Comparison of ENCODE assay signal across 8 mouse cellular contexts in genomic region chr5:137375627-137376026, GRCm38 (mm10). TPM values are rescaled to one million over a fixed set of nuclear protein-coding genes. Genes with fewer than 3 reads are reported as not detected.
DNase-seq lines count a peak whose midpoint lies in the region; ATAC-seq and TF ChIP-seq lines count a peak whose summit lies in the region.

No protein-coding gene starts in this region.

- WGBS in limb, embryonic 14.5 days, result 43% methylated on average over 2 of the region's 2 CpGs
- WGBS in midbrain, embryonic 11.5 days, result 66% methylated on average over 2 of the region's 2 CpGs
- 98% methylated on average over 2 of the region's 2 CpGs for WGBS in thymus, adult 2 months

- no peak for TF ChIP-seq POLR2A in limb, embryonic 14.5 days (IDR thresholded peaks at IDR 0.05; ENCODE audit: borderline replicate concordance, extremely low read depth, insufficient read depth, insufficient read length)
- no peak for TF ChIP-seq POLR2A in thymus, adult 2 months (IDR thresholded peaks at IDR 0.05; ENCODE audit: control insufficient read depth, extremely low read depth, insufficient read depth, low read length, poor library complexity)

- H3K27ac ChIP-seq in limb, embryonic 14.5 days (replicated peaks; ENCODE audit: low read depth, low read length), result peak overlapping the region; percentile 26; the same call in 1 of the 2 replicates
- H3K27ac ChIP-seq in midbrain, embryonic 11.5 days (ENCODE audit: low read depth, low read length), result no peak overlapping the region
- H3K27ac ChIP-seq in thymus, adult 2 months (ENCODE audit: control insufficient read depth, insufficient read depth, low read length), result no peak overlapping the region

- H3K4me3 ChIP-seq in limb, embryonic 14.5 days (replicated peaks; ENCODE audit: low read length), result no peak overlapping the region
- no peak overlapping the region for H3K4me3 ChIP-seq in midbrain, embryonic 11.5 days (ENCODE audit: low read depth, low read length)
- H3K4me3 ChIP-seq in thymus, adult 2 months (ENCODE audit: control insufficient read depth, insufficient read depth, low read length), result no peak overlapping the region

- no peak overlapping the region for H3K4me2 ChIP-seq in limb, embryonic 14.5 days (replicated peaks; ENCODE audit: low read depth, low read length, severe bottlenecking)
- no peak overlapping the region for H3K4me2 ChIP-seq in midbrain, embryonic 11.5 days

- 0 out of 2 replicates have a peak, but pooled peaks cover 3% of the 10 kb centered on the region for H3K4me1 ChIP-seq in limb, embryonic 14.5 days (ENCODE audit: control insufficient read depth, insufficient read depth, low read length)
- no peaks in the 10 kb centered on the region; the same call in 1 of the 2 replicates for H3K4me1 ChIP-seq in midbrain, embryonic 11.5 days (ENCODE audit: control insufficient read depth, insufficient read depth, low read length)
- no peaks in the 10 kb centered on the region for H3K4me1 ChIP-seq in thymus, adult 2 months (replicated peaks; ENCODE audit: control insufficient read depth, insufficient read depth, low read length)

- DNase-seq in gastrocnemius, adult 18-20 months (ENCODE audit: low spot score), result peak; percentile 41
- DNase-seq in gastrocnemius, postnatal 4 days (ENCODE audit: low spot score in 2 of 2), result no peak
- DNase-seq in adipocyte (ENCODE audit: low spot score), result peak; percentile 34
- DNase-seq in heart, postnatal 10 days, result peak; percentile 80 to 83
- DNase-seq in limb, embryonic 14.5 days (ENCODE audit: low spot score), result peak; percentile 70
- DNase-seq in midbrain, embryonic 11.5 days (ENCODE audit: low spot score, missing footprints), result no peak
- DNase-seq in thymus, adult 2 months, result no peak
- no peak for DNase-seq in thymus, postnatal 36 days

- intact Hi-C loops in heart, postnatal 10 days (cut with DNase I), result loop anchor here (2.0 to 10.0 kb wide), 4 partner anchors 21 to 243 kb away; partner anchors contain the start of gene Trip6

- no peak for TF ChIP-seq CTCF in thymus, adult 2 months (IDR thresholded peaks at IDR 0.05; ENCODE audit: borderline replicate concordance, control insufficient read depth, extremely low read depth, insufficient read depth, low read length, poor library complexity)

- no peak overlapping the region for H3K9ac ChIP-seq in limb, embryonic 14.5 days (ENCODE audit: low read depth, low read length, severe bottlenecking)
- H3K9ac ChIP-seq in midbrain, embryonic 11.5 days (ENCODE audit: low read length), result no peak overlapping the region

- no peaks in the 10 kb centered on the region for H3K27me3 ChIP-seq in limb, embryonic 14.5 days (ENCODE audit: control insufficient read depth, insufficient read depth, low read length)
- H3K27me3 ChIP-seq in midbrain, embryonic 11.5 days (ENCODE audit: control insufficient read depth, insufficient read depth, low read length), result no peaks in the 10 kb centered on the region
- H3K27me3 ChIP-seq in thymus, adult 2 months (ENCODE audit: control insufficient read depth, insufficient read depth, low read length), result no peaks in the 10 kb centered on the region

- no peaks in the 10 kb centered on the region for H3K9me3 ChIP-seq in limb, embryonic 14.5 days (ENCODE audit: control insufficient read depth, low read length)
- H3K9me3 ChIP-seq in midbrain, embryonic 11.5 days (ENCODE audit: control insufficient read depth, low read length), result no peaks in the 10 kb centered on the region

- no peak for ATAC-seq in limb, embryonic 14.5 days (ENCODE audit: low FRiP score, low read depth)
- no peak for ATAC-seq in midbrain, embryonic 11.5 days (ENCODE audit: low FRiP score)

- peaks cover 48% of the 10 kb centered on the region for H3K36me3 ChIP-seq in limb, embryonic 14.5 days (ENCODE audit: control insufficient read depth, insufficient read depth, low read length)
- peaks cover 25% of the 10 kb centered on the region for H3K36me3 ChIP-seq in midbrain, embryonic 11.5 days (ENCODE audit: control insufficient read depth, insufficient read depth, low read length)
- no peaks in the 10 kb centered on the region for H3K36me3 ChIP-seq in thymus, adult 2 months (ENCODE audit: control insufficient read depth, insufficient read depth, low read length)

RNA-seq across cellular contexts. Expression of gene Ephb4, which starts 25.7 kb away (rescaled TPM):
- total RNA-seq in gastrocnemius, adult 18-20 months (2021), result 10 to 100 TPM in 1 of 2 experiments, 1 to 10 TPM in 1; 8.2 to 14.4 TPM
- total RNA-seq in gastrocnemius, postnatal 4 days (2021), result 10 to 100 TPM; 56.9 to 57.6 TPM
- total RNA-seq in heart, postnatal 10 days (2021), result 100 to 1,000 TPM; 103 to 111 TPM
- 102 and 125 TPM in 2 replicates for polyA plus RNA-seq in limb, embryonic 14.5 days (2012; rRNA removed)
- polyA plus RNA-seq in limb, embryonic 14.5 days (2014; fragmentation: Nextera tagmentation; extraction: Ambion mirVana), result 78.1 and 92.1 TPM in 2 replicates
- polyA plus RNA-seq in midbrain, embryonic 11.5 days (2014; fragmentation: Nextera tagmentation; extraction: Ambion mirVana), result 19.0 and 20.8 TPM in 2 replicates
- 9.2 and 10.4 TPM in 2 replicates for polyA plus RNA-seq in thymus, adult 2 months (2012; rRNA removed)

RNA-seq across cellular contexts. Expression of gene Slc12a9, which starts 42.2 kb away (rescaled TPM):
- total RNA-seq in gastrocnemius, adult 18-20 months (2021), result 1 to 10 TPM; 2.0 to 2.2 TPM
- 10 to 100 TPM in 1 of 2 experiments, 1 to 10 TPM in 1; 8.2 to 10.3 TPM for total RNA-seq in gastrocnemius, postnatal 4 days (2021)
- 1 to 10 TPM; 4.4 to 5.4 TPM for total RNA-seq in heart, postnatal 10 days (2021)
- polyA plus RNA-seq in limb, embryonic 14.5 days (2012; rRNA removed), result 20.2 and 26.1 TPM in 2 replicates
- polyA plus RNA-seq in limb, embryonic 14.5 days (2014; fragmentation: Nextera tagmentation; extraction: Ambion mirVana), result 8.0 and 11.9 TPM in 2 replicates
- 5.8 TPM in 2 replicates for polyA plus RNA-seq in midbrain, embryonic 11.5 days (2014; fragmentation: Nextera tagmentation; extraction: Ambion mirVana)
- 37.4 and 39.2 TPM in 2 replicates for polyA plus RNA-seq in thymus, adult 2 months (2012; rRNA removed)

Comparison
In these comparisons a context has a peak if more than half of its experiments do, and no peak if none do; other contexts are left out.
1. DNase-seq: peak in gastrocnemius, adult 18-20 months (single experiment), adipocyte (single experiment), heart, postnatal 10 days (2 of 2) and limb, embryonic 14.5 days (single experiment); none in gastrocnemius, postnatal 4 days (0 of 2), midbrain, embryonic 11.5 days (single experiment), thymus, adult 2 months (single experiment) and thymus, postnatal 36 days (0 of 2).